Mouse (Mus musculus) neutrophil, adult 5-6 weeks (primary cell): ENCODE measurements around the gene Mfng. TPM values are rescaled to one million over a fixed set of nuclear protein-coding genes. Genes with fewer than 3 reads are reported as not detected.

Experiments used
- ATAC-seq: fragments of 151-379, 151-347 bp; 2 replicates; pipeline ENCODE4 v1.8.0; 2017; ENCODE audit warnings: mild to moderate bottlenecking, moderate TSS enrichment; ENCODE audit not compliant: insufficient number of reproducible peaks, poor library complexity, low FRiP score, severe bottlenecking; ENCODE audit errors: extremely low read depth
- total RNA-seq: library from RNA; stranded (forward); fragments of 200-1000 nt; gene quantifications from 2 replicates; pipeline ENCODE4 v1.2.3, GENCODE M21; 2017

Mfng gene
- total RNA-seq = 36.5 and 38.8 TPM in 2 replicates

DNA sequence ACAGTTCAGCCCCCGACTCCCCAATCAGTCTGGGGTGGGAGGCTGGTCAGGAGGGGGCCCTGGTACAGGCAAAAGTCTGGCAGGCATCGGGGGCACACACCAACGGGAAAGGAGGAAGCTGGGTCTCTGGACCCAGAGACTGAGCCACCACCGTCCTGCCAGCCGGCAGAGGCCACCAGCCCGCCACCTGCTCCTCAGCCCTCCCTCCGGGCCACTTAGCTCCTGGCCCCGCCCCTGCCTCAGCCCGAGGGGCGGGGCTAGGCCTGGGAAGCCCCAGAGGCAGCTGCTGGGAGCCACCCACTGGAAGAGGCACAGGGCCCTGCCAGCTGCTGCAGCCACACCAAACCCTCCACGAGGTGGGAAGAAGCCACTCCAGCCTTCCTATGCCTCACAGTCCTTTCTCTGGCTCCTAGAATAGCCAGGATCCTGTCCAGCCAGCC lies at the start of gene Mfng:
Gene Mfng, minus strand, starts transcription at position 186 of the 440 bp plus-strand sequence.
- peak; percentile 62 for ATAC-seq

DNA sequence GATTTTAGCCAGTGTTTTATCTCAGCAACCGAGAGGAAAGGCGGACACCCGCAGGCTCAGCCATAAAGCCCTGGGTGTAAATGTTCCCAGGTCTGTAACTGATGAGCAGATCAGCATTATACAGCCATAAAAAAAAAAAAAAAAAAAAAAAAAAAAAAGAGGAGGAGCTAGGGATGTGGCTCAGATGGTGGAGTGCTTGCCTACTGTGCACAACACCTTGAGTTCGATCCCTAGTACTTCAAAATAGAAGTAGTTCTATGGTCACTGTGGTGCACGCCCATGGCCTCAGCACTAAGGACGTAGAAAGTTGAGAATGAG lies 42.8 kb upstream of the Mfng start:
- ATAC-seq = no peak

DNA sequence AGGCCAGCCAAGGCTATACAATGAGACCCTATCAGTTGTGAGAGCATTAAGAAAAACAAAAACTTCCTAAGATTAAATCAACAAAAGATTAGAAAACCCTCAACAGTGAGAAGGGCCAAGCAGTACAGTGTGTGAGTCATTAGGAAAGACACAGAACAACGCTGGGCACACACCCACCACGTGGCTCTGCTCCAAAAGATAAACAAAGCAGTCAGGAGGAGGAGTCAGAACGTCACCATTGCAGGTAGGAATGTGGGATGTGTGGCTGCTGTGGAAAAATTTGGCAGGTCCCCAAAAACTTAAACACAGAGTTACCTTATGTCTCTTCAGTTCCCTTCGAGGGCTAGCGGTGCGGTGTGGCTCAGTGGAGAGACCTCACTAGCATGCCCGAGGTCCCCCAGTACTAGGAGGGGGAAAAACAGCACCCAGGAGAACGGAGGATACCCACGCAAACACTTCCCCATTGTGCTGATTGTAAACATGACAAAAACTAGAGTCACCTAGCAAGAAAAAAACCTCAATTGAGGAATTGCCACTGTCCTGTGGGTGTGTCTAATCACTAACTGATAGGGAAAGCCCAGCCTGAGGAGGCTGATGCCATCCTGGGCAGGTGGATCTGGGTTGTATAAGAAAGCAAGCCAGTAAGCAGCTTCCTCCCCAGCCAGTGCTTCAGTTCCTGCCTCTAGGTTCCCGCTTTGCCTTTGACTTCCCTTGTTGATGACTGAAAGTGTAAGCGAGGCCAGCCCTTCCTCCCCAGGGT lies 42.2 kb upstream of the Mfng start:
- ATAC-seq = peak; percentile 72

DNA sequence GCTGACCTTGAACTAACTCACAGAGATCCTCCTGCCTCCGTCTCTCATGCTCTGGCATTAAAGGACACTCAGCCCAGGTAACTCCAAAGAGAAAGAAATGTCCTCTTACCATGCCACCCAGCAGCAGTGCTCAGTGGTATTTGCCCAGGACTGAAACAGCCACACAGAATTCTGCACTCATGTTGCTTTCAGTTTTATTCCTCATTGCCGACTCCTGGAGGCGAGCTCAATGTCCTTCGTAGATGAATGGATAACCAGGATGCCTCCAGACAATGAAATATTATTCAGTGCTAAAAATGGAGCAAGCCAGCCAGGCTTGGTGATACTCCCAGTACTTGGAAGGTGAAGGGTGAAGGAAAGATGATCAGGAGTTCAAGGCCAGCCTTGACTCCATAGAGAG lies 40.3 kb upstream of the Mfng start:
- ATAC-seq = no peak

DNA sequence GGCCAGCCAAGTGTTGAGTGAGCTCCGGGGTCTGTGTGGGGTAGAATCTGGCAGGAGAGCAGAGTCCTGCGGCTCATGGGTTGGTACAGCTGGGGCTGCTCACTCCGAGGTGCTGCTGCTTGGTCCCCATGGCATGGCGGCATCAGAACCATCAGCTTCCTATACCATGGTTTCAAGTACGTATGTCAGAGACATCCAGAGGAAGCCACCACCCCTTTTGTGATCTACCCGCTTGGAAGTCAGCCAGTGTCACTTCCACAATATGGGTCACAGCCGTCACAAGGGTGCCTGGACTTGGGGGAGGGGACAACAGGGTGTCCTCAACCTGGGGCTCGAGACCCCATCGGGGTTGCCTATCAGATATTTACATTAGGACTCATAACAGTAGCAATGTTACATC lies 36.9 kb upstream of the Mfng start:
- peak; percentile 47; the same call in 1 of the 2 replicates for ATAC-seq

DNA sequence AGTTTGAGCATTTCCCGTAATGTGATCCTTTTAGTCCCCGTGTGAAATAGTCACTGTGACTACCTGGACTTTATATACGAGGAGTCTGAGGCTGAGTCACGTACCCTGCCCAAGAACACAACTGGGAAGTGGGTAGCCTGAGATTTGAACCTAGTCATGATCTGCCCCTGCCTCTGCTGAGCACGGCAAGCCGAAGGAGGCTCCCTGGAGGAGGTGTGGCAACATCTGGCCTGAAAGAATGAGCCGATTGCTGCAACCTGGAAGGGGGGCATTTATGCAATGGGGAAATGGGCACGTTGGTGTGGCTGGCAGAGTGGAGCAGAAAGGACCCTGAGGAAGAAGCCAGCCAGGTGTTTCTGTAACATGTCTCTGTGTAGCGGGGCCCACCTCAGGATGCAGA lies 36.5 kb upstream of the Mfng start:
- peak; percentile 52; the same call in 1 of the 2 replicates for ATAC-seq

DNA sequence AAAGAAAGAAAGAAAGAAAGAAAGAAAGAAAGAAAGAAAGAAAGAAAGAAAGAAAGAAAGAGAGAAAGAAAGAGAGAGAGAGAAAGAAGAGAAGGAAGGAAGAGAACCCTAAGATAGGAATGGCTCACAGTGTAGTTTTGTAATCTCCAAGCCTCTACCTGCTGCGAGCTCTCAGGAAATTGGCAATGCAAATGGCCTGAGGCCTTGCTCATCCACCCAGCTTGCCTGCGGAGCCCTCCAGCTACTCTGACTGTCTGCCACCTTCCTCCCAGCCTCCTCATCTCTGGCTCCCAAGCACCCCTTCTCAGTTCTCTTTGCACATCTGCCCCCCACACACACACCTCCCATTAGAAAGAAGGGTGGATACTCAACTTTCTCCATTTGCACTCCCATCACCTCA lies 35.7 kb upstream of the Mfng start:
- ATAC-seq = no peak

DNA sequence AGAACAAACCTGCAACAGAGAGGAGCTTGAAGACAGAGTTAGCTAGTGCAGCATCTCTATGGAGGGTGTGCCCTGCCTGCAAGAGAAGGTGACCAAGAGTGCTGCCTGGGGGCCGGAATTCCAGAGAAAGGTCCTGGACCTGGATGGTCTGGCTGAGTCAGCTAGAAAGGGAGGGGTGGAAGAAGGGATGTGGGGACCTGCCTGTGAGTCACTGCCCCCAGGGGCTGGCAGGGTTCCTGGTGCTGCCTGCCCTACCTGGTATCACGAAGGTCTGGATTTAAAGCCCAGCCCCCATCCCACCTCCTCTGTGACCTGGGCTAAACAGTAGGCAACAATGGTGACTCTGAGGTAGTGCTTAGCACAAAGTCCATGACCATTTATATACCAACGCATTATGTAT lies 33.9 kb upstream of the Mfng start:
- ATAC-seq = no peak

DNA sequence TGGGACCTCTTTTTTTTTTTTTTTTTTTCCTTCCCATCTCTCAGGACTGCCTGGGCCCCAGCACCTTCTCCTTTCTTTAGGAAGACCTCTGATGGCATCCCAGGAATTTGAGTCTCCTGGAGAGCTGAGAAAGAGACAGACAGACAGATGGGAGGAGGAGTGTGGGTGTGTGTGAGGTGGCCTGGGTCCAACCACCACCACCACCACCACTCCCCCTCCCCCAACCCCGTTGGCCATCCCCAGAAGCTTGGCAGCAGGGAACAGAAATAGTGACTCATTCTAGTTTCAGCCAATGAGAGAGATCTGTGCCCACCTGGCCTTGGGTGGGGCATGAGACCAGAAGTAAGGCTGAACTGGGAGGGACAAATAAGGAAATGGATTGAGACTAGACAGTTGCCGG lies 33.3 kb upstream of the Mfng start:
- no peak for ATAC-seq

DNA sequence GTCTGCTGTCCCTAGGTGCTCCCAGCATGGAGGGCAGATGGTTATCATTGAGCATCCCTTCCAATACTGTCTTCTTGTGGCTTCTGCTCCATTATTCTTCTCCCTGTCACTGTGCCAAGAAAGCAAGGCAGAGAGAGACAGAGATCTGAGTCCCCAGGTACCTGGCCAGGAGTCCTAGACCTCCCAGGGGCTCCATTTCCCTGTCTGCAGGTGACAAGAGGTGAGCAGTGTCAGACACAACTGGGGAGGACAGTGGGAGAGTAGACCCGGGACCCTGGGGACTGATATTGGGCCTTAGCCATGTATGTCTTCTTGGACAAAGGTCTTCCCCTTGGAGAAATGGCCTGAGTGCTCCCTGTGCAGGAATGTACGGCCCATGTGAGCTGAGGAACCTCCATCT lies 32.1 kb upstream of the Mfng start:
- ATAC-seq = no peak

DNA sequence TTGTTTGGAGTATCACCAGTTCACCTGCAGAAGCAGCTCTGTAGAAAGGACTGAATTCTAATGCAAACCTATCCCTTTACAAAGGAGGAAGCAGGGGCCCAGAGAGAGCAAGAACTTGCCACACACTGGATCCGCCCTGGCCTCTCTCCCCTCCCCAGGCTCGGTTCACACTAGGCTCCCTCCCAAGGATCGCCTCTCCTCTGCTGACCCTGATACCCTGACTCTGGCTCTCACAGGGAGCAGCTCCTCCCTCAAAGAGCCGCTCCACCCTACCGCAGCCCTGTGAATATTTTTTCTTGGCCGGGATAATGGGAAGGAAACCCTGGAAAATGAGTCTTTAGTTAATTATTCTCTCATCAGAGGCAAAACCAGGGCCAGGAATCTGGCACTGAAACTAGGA lies 31.1 kb upstream of the Mfng start:
- no peak for ATAC-seq

DNA sequence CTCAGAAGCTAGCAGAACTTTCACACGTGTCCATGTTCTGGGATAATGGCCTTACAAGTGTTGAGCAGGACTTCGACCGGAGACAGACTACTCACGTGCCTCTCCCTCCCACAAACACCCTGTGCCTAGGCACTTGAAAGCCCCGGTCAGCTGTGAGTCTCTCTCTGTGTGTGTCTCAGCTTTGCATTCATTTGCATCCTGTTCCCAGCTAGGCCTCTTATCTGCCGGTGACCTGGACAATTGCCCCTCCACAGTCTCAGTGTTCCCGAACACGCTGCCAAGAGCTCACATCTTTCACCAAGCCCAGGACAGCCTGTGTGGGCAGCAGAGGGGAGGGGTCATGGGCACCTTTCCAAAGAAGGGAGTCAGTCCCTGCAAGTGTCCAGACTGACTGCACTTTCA lies 30.2 kb upstream of the Mfng start:
- ATAC-seq = no peak

DNA sequence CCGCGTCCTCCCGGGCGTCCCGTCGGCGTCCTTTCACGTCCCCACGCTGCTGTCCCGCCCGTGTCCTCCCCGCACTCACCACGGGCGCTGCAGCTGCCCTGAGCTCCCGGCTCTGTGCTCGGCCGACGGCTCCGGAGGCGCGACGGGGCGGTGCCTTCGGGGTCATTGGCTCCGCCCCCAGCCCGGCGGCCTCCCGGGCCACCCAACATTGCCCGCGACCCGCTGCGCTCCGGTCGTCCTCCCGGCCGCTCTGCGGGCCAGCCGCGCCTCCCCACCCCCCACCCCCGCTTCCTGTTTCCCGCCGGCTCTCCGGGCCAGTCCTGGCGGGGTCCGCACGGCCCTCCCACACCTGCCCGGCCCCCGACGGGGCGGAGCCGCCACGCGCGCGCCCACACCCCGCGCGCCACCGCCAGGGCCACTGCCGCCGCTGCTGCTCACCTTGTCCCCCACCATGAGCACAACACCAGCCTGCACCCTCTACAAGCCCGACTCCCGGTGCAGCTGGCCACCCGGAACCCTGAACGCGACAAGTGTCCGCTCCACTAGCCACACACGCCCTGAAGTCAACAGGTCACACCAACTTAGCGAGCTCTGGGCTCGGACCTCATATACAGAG lies 29.6 kb upstream of the Mfng start, which contains the start of gene Card10:
Gene Card10, minus strand, starts transcription at position 267 of the 616 bp plus-strand sequence.
- peak; percentile 39 for ATAC-seq

DNA sequence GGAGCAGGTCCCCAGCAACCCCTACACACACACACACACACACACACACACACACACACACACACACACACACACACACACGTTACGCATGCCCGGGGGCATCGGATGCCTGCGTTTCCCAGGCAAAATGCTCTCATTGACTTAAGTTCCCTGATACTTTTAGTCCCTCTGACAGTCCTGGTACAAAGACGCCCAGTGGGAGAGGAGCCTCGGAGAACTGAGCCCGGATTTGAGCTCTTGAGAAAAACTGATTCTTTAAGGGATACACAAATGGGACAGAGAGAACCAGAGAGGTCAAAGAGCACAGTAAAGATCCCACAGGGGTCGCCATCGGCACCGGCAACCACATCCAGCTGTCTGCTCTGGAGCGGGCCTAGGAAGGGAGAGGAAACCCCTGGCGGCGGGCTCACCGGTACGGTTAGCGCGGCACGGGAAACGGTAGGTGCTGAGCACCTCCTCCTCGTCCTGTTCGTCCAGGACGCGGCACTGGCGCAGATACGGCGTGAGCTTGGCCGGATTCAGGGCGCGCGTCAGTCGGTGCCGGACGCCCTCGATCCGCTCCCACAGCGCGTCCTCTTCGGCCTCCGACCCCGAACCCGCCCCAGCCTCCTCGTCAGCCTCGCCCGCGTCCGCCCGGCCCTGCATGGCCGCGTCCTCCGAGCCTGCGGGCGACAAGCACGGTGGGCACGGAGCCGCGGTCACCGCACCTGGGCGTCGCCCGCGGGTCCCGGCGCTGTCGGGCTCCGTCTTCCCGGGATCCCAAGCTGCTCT lies 28.9 kb upstream of the Mfng start:
- ATAC-seq = no peak

DNA sequence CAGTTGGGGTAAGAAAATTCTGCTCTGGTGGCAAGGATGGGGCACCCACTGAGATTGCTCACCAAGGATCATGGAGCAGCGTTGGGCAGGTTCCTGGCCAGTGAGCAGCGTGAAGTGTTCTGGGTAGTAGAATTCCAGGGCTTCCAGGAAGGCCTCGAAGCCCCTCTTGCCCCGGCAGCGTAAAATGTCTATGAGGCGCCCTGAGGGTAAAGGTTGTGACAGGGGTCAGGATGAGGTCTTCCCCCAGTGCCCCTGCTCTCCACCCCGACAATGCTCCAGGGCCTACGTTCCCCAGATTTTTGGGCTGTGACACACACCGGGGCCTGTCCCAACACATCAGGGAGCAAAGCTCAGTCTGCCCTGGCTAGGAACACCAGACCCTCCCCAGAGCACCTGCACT lies 28.3 kb upstream of the Mfng start:
- no peak for ATAC-seq

DNA sequence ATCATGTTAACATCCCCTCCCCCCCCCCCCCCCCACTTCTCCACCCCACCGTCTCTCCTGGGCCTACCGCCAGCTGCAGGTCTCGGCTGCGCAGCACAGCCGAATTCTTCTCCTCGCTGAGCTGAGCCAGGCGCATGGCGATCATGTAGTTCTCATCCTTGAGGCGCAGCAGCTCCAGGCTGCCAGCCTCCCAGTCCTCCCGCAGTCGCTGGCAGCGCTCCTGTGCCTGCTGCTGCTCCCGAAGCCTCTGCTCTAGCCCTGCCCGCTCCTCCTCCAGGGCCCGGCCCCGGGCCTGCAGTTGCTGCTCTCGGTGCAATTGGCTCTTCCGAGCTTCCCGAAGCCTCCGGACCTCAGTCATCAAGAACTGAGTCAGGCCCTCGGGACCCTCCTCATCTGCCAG lies 25.8 kb upstream of the Mfng start:
- no peak for ATAC-seq

DNA sequence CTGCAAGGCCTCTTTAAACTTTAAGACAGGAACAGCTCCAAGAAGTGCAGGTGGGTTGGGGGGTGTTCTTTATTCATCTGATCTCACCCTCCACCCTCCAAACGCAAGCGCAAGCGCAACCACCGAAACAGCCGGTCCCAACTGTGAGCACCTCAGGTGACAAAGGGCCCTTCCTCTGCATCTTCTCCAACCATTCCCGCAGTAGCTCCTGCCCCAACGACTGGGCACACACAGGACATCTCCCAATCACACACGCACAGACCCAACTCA lies 23.7 kb upstream of the Mfng start:
- ATAC-seq = no peak

DNA sequence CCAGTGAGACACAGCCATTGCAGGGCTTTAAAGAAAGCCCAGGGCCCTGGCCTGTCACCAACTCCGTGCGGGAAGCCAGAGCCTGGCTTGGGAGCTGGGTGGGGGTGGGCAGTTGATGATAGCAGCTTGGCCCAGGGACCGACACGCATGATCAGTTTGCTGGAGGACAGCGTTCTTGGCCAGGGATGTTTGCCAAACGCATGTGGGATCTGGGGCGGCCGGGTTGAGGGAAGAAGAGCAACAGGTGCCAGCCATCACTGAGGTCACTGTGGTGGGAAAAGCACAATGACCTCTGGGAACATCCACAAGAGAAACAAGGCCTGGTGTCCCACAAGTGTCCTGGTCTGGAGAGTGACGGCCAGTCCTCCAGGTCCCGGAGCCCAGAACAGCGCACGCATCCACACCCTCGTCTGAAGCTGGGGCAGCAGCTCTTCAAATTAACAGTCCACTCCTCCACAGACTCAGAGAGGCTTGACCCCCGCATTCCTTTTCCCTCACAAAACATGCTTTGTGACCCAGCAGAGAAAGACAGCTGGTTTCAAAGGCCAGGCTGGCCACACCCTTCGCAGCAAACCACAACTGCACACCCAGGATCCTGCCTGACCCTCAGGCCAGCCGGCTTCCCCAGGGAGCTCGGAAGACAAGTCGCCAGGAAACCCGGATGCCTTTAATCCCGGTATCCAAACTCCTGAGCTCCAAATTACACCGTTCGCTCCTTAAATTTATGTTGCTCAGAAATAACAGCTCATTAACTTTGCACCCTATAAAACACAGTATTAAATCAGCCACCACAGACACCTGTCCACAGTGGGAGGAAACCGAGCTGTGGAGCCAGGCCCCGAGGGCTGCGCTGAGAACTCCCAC lies 23.2 kb upstream of the Mfng start:
- no peak for ATAC-seq

DNA sequence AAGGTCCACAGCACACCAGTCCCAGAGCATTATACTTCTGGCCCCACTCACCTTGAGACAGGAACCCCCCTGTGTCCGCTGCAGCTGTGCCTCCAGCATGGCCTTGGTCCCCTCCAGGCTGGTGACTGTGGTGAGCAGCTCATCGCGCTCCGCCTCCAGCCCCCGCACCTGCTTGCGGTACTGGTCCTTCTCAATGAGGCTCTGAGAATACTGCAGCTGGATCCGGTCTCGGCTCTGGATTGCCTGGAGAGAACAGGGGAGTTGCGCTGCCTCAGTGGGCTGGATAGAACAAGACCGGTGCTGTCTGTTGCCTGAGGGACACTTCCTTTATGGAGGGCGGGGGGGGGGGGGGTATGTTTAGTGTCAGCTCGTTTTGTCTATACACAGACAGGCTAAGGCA lies 17.7 kb upstream of the Mfng start:
- no peak for ATAC-seq
